In genomic region chr16:70868241-70868640, GRCm38 (mm10) we compare ENCODE assay signal across 15 mouse cellular contexts.
DNase-seq lines count a peak whose midpoint lies in the region; ATAC-seq lines count a peak whose summit lies in the region.
"Had no signal": no experiment of that assay in that cellular context is flagged by ENCODE, and none has a peak within 500 bp of the region (broad histone marks: within the 10 kb centered on the region; RNA-seq: fewer than 3 reads in every experiment).

No protein-coding gene starts in this region.

- H3K27me3 ChIP-seq in hindbrain, embryonic 16.5 days (replicated peaks; ENCODE audit: control insufficient read depth, insufficient read depth, low read length): no peaks in the 10 kb centered on the region
- H3K27me3 ChIP-seq in hindbrain, embryonic 13.5 days: no peaks in the 10 kb centered on the region
- no peaks in the 10 kb centered on the region for H3K27me3 ChIP-seq in midbrain, embryonic 16.5 days (ENCODE audit: control insufficient read depth, insufficient read depth, low read depth, low read length)
- H3K27me3 ChIP-seq in midbrain, embryonic 15.5 days (replicated peaks): no peaks in the 10 kb centered on the region
- H3K27me3 ChIP-seq: liver, embryonic 12.5 days had no signal

- peak; percentile 11 to 21 for DNase-seq in cerebellum, postnatal 14 days
- no peak for DNase-seq in cerebellum, adult 11-12 months
- peak; percentile 19 for DNase-seq in right cerebral cortex, postnatal 4 days
- no peak for DNase-seq in kidney, postnatal 10 days
- DNase-seq: heart, postnatal 36 days; kidney, adult 9 months; lung, postnatal 36 days; spleen, adult 18-20 months had no signal

- no peaks in the 10 kb centered on the region for H3K36me3 ChIP-seq in hindbrain, embryonic 16.5 days (ENCODE audit: control insufficient read depth, insufficient read depth, low read length)
- no peaks in the 10 kb centered on the region for H3K36me3 ChIP-seq in hindbrain, embryonic 13.5 days
- H3K36me3 ChIP-seq in midbrain, embryonic 16.5 days (ENCODE audit: control insufficient read depth, insufficient read depth, low read length): no peaks in the 10 kb centered on the region
- H3K36me3 ChIP-seq in midbrain, embryonic 15.5 days (replicated peaks): no peaks in the 10 kb centered on the region
- H3K36me3 ChIP-seq: G1E; liver, embryonic 12.5 days had no signal

- H3K4me2 ChIP-seq in hindbrain, embryonic 16.5 days (ENCODE audit: low read length): no peak overlapping the region
- H3K4me2 ChIP-seq in hindbrain, embryonic 13.5 days: no peak overlapping the region
- H3K4me2 ChIP-seq in midbrain, embryonic 16.5 days (ENCODE audit: low read length): no peak overlapping the region
- no peak overlapping the region for H3K4me2 ChIP-seq in midbrain, embryonic 15.5 days
- H3K4me2 ChIP-seq: liver, embryonic 12.5 days had no signal

- 67% methylated on average over 2 of the region's 2 CpGs for WGBS in hindbrain, embryonic 16.5 days
- WGBS in hindbrain, embryonic 13.5 days: 69% methylated on average over 2 of the region's 2 CpGs
- 57% methylated on average over 2 of the region's 2 CpGs for WGBS in midbrain, embryonic 16.5 days
- 70% methylated on average over 2 of the region's 2 CpGs for WGBS in midbrain, embryonic 15.5 days

- ATAC-seq in hindbrain, embryonic 16.5 days: peak; percentile 42; the same call in 1 of the 2 replicates
- no peak for ATAC-seq in hindbrain, embryonic 13.5 days (ENCODE audit: low FRiP score)
- 0 out of 2 replicates have a peak, but pooled peaks have one; percentile 56 for ATAC-seq in midbrain, embryonic 16.5 days
- ATAC-seq in midbrain, embryonic 15.5 days (replicated peaks): no peak; the same call in 1 of the 2 replicates
- ATAC-seq: activated CD4-positive, CD25-positive, alpha-beta regulatory T cell, adult 4 months; liver, embryonic 12.5 days had no signal

- H3K9me3 ChIP-seq in hindbrain, embryonic 16.5 days (ENCODE audit: control insufficient read depth, low read length): no peaks in the 10 kb centered on the region
- H3K9me3 ChIP-seq in hindbrain, embryonic 13.5 days: no peaks in the 10 kb centered on the region
- H3K9me3 ChIP-seq in midbrain, embryonic 16.5 days (replicated peaks; ENCODE audit: control insufficient read depth, low read length, poor library complexity, severe bottlenecking): no peaks in the 10 kb centered on the region
- no peaks in the 10 kb centered on the region for H3K9me3 ChIP-seq in midbrain, embryonic 15.5 days
- H3K9me3 ChIP-seq: liver, embryonic 12.5 days had no signal

- no peak overlapping the region for H3K9ac ChIP-seq in hindbrain, embryonic 16.5 days (ENCODE audit: low read depth, low read length)
- H3K9ac ChIP-seq in hindbrain, embryonic 13.5 days: no peak overlapping the region
- H3K9ac ChIP-seq in midbrain, embryonic 16.5 days (ENCODE audit: low read depth, low read length): no peak overlapping the region
- no peak overlapping the region for H3K9ac ChIP-seq in midbrain, embryonic 15.5 days
- H3K9ac ChIP-seq: liver, embryonic 12.5 days had no signal

- no peaks in the 10 kb centered on the region for H3K4me1 ChIP-seq in hindbrain, embryonic 16.5 days (ENCODE audit: control insufficient read depth, insufficient read depth, low read depth, low read length)
- no peaks in the 10 kb centered on the region; the same call in 1 of the 2 replicates for H3K4me1 ChIP-seq in hindbrain, embryonic 13.5 days (replicated peaks)
- H3K4me1 ChIP-seq in midbrain, embryonic 16.5 days (ENCODE audit: control insufficient read depth, insufficient read depth, low read length): peaks cover 2% of the 10 kb centered on the region; the same call in 1 of the 2 replicates
- no peaks in the 10 kb centered on the region for H3K4me1 ChIP-seq in midbrain, embryonic 15.5 days
- H3K4me1 ChIP-seq: liver, embryonic 12.5 days had no signal

- H3K27ac ChIP-seq in hindbrain, embryonic 16.5 days (ENCODE audit: low read depth, low read length): no peak overlapping the region
- no peak overlapping the region for H3K27ac ChIP-seq in hindbrain, embryonic 13.5 days
- H3K27ac ChIP-seq in midbrain, embryonic 16.5 days (ENCODE audit: low read length): no peak overlapping the region
- H3K27ac ChIP-seq in midbrain, embryonic 15.5 days: no peak overlapping the region
- H3K27ac ChIP-seq: liver, embryonic 12.5 days had no signal

- no peak overlapping the region for H3K4me3 ChIP-seq in hindbrain, embryonic 16.5 days (ENCODE audit: low read length)
- H3K4me3 ChIP-seq in hindbrain, embryonic 13.5 days: no peak overlapping the region
- no peak overlapping the region for H3K4me3 ChIP-seq in midbrain, embryonic 16.5 days (ENCODE audit: low read depth, low read length)
- H3K4me3 ChIP-seq in midbrain, embryonic 15.5 days: no peak overlapping the region
- H3K4me3 ChIP-seq: liver, embryonic 12.5 days had no signal

Comparison
In these comparisons a context has a peak if more than half of its experiments do, and no peak if none do; other contexts are left out.
1. DNase-seq: peak in cerebellum, postnatal 14 days (2 of 2) and right cerebral cortex, postnatal 4 days (single experiment); none in cerebellum, adult 11-12 months (single experiment) and kidney, postnatal 10 days (single experiment).
2. ATAC-seq: peak in hindbrain, embryonic 16.5 days (single experiment) and midbrain, embryonic 16.5 days (single experiment); none in hindbrain, embryonic 13.5 days (single experiment) and midbrain, embryonic 15.5 days (single experiment).